23 mouse cellular contexts compared by ENCODE assay signal in genomic region chr17:66399780-66400179, GRCm38 (mm10).
"Had no signal": no experiment of that assay in that cellular context is flagged by ENCODE, and none has a peak within 500 bp of the region (broad histone marks: within the 10 kb centered on the region; RNA-seq: fewer than 3 reads in every experiment).

No protein-coding gene starts in this region.

- H3K4me2 ChIP-seq: heart, embryonic 12.5 days; hindbrain, embryonic 12.5 days; hindbrain, embryonic 14.5 days; limb, embryonic 13.5 days; limb, embryonic 15.5 days; liver, embryonic 12.5 days had no signal

- H3K27ac ChIP-seq: heart, adult 2 months; hindbrain, embryonic 10.5 days; hindbrain, embryonic 12.5 days; hindbrain, embryonic 14.5 days; layer of hippocampus, adult 2 months; limb, embryonic 13.5 days; limb, embryonic 15.5 days; liver, embryonic 12.5 days had no signal

- H3K4me1 ChIP-seq: liver, embryonic 12.5 days had no signal

- H3K9ac ChIP-seq: heart, embryonic 12.5 days; hindbrain, embryonic 12.5 days; hindbrain, embryonic 14.5 days; limb, embryonic 13.5 days; limb, embryonic 15.5 days; liver, embryonic 12.5 days had no signal

- H3K36me3 ChIP-seq: limb, embryonic 13.5 days; limb, embryonic 15.5 days; liver, embryonic 12.5 days had no signal

- DNase-seq: gastrocnemius, postnatal 14 days; gastrocnemius, postnatal 36 days; heart, adult 11 months; heart, adult 2 months; heart, postnatal 10 days; heart, postnatal 4 days; kidney, adult 18-20 months; kidney, adult 8-10 months; kidney, postnatal 10 days; kidney, postnatal 25 days; kidney, postnatal 4 days; left cerebral cortex, postnatal 4 days had no signal

- H3K4me3 ChIP-seq: heart, adult 2 months; heart, embryonic 12.5 days; hindbrain, embryonic 10.5 days; hindbrain, embryonic 12.5 days; layer of hippocampus, adult 2 months; limb, embryonic 13.5 days; limb, embryonic 15.5 days; liver, embryonic 12.5 days had no signal

- ATAC-seq: forebrain, embryonic 16.5 days; hindbrain, embryonic 16.5 days; inflammation-experienced regulatory T-cells, adult 6 months; liver, embryonic 12.5 days had no signal

- H3K9me3 ChIP-seq: hindbrain, embryonic 10.5 days; hindbrain, embryonic 12.5 days; limb, embryonic 13.5 days; limb, embryonic 15.5 days had no signal

- H3K27me3 ChIP-seq: heart, embryonic 12.5 days; hindbrain, embryonic 12.5 days; limb, embryonic 13.5 days; limb, embryonic 15.5 days had no signal
